Mouse (Mus musculus): ENCODE measurements around the gene Gtpbp1.
"Not testable (repeated sequence)": the region's sequence is repeated elsewhere in the genome, so short reads cannot be mapped to it uniquely, and the experiment has no call there.

Gene Gtpbp1

DNA sequence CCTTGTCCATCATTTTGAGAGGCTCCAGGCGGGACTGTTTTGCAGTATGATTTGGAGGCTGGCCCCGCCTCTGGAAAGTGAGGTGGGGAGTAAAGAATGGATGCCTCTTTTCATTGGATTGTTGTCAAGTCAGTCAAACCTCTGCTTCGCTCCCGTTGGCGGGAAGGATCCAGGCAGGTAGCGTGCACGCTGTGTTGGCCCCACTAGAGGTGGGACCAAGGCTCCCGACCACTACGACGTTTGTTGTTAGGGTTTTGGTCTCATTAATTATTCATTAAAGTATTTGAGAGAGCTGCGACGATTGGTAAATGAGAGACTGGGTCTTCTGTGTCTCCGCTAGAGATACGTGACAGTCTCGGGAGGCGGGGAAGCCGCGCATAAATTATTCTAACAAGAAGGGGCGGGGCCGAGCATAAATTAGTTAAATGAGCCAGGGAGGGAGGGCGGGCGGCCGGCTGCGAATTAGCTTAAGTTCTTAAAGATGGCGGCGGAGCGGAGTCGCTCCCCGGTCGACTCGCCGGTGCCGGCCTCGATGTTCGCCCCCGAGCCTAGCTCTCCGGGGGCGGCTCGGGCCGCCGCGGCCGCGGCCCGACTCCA, at the start of gene Gtpbp1:
Gene Gtpbp1, plus strand, starts transcription at position 420 of the 597 bp plus-strand sequence.
- peak; percentile 89 to 96 for DNase-seq (ENCODE audit: low spot score in 2 of 2)

DNA sequence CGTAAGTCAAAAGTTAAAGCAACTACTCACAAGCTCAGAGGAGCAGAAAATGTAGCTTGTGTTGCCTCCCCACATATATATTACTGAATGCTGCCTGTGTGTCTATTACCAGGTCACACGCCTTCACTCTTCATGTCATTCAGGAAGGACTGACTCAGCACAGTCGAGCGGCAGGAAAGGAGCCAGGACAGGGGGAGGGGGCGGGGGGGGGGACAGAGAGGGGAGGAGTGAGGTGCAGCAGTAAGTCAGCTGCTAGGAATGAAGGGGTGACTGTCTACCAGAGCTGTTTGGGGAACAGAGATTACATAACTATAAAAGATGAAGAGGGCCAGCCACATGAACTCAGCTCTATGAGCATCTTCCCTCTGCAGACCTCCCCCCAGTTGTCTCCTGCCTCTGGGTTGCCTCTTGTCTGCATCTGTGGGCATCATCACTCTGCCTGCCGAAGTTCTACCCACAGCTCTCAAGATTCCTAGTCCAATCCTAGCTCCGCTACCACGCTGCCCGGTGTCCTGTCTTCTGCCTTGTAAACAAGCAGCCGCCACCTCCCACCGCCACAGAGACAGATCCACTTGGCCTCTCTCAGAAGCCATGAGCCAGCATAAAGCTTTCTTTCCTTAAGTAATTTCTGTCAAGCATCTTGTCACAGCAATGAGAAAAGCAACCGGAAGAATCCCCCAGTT, 49.4 kb upstream of the Gtpbp1 start:
- DNase-seq (ENCODE audit: low spot score in 2 of 2): no peak

DNA sequence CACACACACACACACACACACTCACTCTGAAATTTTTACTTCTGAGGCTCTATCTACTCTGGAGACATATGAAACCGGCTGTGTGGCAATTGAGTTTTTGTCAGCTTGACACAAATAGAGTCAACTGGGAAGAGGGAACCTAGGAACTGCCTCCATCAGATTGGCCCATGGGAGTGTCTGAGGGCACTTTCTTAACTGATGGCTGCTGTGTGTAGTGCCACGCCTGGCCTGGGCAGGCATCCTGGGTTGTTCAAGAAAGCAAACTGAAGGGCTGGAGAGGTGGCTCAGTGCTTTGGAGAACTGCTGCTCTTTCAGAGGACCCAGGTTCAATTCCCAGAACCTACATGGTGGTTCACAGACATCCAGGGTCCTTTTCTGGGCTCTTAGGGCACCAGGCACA, 45.2 kb upstream of the Gtpbp1 start:
- no peak for DNase-seq (ENCODE audit: low spot score in 2 of 2)

DNA sequence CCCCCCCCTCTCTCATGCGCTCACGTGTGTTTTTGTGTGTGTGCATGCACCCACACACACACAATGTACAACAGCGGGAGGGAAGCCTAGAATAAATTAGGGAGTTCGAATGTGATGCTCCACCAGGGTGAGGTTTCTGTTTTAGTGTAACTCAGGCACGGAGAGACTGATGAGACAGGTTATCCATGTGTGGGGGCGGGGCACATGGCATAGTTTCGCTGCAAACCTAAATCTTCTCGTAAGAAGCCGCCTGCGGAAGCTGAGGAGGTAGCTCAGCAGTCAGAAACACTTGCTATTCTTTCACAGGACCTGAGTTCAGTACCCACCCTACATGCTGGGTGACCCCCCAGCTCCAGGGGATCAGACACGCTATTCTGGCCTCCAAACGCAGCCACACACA, 42.5 kb upstream of the Gtpbp1 start:
- no peak for DNase-seq (ENCODE audit: low spot score in 2 of 2)

DNA sequence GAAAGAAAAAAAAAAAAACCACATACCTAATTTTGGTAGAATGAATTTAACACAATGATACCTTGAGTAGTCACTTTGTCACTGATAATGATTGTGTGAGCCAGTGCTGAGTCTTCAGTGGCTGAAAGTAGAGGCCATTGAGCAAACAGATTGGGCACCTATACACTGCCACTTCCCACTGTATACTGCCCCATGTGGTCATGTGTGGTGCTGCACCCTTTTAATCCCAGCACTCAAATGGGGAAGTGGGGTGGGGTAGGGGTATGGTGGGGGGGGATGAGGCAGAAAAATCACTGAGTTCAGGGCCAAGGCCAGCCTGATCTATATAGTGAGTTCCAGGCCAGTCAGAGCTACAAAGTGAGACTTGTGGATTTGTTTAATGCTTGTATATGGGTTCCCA, 40.1 kb upstream of the Gtpbp1 start:
- DNase-seq (ENCODE audit: low spot score in 2 of 2): no peak

DNA sequence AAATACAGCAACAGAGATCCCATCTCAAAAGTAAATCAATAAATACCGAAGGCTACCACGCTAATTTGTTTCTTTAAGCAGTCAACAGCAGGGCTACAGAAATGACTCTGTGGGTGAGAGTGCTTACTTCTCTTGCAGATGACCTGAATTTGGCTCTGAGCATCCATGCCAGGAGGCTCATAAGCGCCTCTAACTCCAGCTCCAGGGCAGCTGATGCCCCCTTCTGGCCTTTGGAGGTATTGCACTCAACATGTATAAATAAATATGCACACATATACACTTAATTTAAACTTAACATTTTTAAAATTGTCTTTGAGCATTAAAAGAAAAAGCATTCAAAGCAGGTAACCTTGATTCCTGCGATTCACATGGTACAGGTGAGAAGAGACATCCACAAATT, 39.2 kb upstream of the Gtpbp1 start:
- no peak for DNase-seq (ENCODE audit: low spot score in 2 of 2)

DNA sequence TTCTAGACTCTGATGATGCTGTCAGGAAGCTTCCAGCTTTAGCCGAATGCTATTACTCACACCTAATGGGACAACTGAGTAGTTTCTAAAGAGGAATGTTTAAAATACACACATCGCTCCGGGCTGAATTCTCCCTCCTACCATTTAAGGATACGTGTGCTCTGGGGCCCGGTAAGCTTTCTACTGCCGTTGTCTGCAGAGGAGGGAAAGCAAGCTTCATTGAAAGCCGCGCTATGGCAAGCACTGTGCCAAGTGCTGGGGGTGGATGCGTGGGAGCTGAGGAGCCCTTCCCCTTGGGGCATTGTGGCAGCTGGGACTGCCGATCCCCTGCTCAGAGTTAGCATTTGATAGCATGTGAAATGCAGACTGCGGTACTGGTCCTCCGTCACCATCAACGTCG, 34.2 kb upstream of the Gtpbp1 start:
- no peak for DNase-seq (ENCODE audit: low spot score in 2 of 2)

DNA sequence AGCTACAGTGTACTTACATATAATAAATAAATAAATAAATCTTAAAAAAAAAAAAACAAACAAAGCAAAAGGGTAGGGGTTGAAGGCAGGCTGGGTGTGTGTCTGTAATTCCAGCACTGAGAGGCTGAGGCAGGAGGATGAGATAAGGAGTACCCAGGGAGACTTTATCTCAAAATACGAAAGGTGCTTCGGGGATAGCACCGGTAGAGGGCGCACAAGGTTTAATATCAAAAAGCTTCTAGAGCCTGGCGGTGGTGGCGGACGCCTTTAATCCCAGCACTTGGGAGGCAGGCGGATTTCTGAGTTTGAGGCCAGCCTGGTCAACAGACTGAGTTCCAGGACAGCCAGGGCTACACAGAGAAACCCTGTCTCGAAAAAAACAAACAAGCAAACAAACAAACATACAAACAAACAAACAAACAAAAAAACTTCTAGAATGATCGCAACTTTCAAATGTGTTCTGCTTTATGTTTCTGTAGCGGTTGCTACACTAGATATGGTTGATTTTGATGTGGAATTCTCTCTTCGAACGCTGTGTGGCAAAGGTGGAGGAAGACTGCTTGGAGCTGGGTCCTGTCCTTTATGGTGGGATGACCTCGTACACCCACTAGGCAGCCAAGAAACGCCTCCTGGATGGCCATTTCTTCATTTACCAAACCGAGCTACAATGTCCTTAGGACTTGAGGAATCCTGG, 32.7 kb upstream of the Gtpbp1 start:
- peak; percentile 64 to 73 for DNase-seq (ENCODE audit: low spot score in 2 of 2)

DNA sequence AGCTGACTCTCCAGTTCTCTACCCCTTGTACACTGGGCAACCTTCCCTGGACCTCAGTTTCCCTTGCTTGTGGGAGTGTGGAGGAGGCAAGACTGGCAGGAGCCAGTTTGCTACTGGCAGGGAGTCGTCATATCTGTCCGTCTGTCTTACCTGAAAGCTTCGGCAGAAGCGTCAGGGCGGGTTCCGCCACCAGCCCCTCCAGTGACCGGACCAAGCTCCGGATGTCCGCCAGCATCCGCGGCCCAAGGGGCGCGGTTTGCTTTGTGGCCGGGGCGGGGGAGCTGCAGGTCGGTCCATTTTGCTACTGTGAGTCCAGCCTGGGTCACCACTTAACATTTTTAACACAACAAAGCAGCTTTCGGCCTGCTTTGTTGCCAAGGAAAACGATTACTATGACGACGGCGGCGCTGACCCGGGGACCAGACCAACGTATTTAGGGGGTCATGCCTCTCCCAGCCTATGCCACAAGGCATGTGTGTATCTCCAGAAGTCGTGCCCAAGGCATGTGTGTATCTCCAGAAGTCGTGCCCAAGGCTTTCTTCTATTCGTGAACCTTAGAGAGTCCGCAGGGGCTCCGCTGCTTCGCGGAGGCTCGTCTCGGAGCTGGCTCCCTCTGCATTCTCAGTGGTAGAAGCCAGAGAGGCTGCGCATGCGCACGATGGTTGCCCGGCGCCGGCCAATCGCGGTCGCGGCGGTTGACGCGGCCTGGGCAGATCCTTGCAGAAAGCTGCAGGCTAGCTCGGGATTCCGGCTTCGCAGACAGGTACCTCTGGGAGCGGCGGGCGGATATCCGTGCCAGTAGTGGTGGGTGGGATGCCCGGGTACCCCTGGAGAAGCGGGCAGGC, 31.9 kb upstream of the Gtpbp1 start, which contains the start of the genes Fam227a and Cby1:
Gene Fam227a, minus strand, starts transcription at position 426 of the 845 bp plus-strand sequence.
Gene Cby1, plus strand, starts transcription at position 669 of the 845 bp plus-strand sequence.
- peak; percentile 91 to 92 for DNase-seq (ENCODE audit: low spot score in 2 of 2)

DNA sequence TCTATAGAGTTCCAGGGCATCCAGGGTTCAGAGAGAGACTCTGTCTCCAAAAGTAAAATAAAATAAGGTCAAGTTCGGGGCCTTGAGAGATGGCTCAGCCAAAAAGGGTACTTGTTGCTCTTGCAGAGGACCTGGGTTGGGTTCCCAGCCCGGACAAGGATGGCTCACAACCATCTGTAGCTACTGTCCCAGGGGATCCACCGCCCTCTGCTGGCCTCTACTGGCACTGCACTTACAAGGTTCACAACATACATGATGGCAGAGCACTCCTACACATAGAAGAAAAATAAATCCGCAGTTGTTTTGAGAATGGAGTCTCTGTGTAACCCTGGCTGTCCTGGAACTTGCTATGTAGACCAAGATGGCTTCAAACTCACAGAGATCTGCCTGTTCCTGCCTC, 28.8 kb upstream of the Gtpbp1 start:
- DNase-seq (ENCODE audit: low spot score in 2 of 2): no peak

DNA sequence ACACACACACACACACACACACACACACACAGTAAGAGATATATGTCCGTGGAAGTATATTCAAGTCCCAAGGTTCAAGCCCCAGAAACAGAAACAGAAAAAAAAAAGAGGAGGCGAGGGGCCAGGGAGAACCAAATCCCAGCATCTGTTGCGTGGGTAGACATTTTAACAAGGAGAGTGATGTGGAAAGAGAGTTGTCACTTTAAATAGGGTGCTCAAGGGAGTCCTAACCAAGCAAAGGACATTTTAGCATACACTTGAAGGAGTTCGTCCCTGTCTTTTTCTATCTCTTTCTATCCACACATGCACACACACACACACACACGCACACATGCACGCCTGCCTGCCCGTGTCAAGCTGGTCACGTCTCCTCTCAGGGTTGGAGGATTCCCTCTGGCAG, 26.0 kb upstream of the Gtpbp1 start:
- no peak for DNase-seq (ENCODE audit: low spot score in 2 of 2)

DNA sequence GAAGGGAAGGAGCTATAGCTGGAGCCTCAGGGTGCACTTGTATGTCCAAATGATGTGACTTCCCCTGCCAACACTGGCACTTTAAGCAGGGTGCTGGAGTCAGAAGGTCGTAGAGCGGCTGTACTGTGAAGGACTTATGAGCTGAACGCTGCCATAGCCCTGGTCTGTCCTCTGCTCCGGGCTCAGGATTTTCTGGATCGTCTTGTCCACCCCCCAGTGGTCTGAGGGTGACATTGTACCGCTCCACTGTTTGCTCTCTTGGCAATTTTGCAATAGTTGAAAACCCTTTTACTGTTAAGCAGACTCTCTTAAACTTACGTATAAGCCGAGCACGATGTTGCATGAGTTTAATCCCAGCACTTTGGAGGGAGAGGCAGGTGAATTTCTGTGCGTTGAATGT, 21.4 kb upstream of the Gtpbp1 start:
- no peak for DNase-seq (ENCODE audit: low spot score in 2 of 2)

DNA sequence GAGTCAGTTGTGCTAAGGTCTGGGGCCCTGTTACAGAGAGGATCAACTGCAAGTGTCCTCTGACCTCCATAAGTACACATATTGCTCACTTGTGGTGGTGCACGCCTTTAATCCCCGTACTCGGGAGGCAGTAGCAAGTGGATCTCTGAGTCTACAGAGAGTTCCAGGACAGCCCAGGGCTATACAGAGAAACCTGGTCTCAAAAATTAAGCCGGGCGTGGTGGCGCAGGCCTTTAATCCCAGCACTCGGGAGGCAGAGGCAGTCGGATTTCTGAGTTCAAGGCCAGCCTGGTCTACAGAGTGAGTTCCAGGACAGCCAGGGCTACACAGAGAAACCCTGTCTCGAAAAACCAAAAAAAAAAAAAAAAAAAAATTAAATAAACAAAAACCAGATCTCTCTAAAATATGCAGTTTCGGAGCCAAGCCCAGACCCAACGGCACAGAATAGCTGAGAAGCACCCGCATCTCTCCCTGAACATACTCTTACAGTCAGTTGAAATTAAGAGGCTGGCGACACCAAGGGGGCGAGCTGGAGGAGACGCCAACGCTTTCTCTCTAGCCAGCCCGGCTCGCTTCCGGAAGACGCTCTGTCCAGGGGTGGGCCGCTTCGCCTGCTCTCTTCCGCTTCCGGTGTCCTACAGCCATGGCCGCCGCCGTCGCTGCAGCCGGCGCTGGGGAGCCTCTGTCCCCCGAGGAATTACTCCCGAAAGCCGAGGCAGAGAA, 20.2 kb upstream of the Gtpbp1 start, which contains the start of gene Tomm22:
Gene Tomm22, plus strand, starts transcription at position 613 of the 723 bp plus-strand sequence.
- peak; percentile 68 to 82 for DNase-seq (ENCODE audit: low spot score in 2 of 2)

DNA sequence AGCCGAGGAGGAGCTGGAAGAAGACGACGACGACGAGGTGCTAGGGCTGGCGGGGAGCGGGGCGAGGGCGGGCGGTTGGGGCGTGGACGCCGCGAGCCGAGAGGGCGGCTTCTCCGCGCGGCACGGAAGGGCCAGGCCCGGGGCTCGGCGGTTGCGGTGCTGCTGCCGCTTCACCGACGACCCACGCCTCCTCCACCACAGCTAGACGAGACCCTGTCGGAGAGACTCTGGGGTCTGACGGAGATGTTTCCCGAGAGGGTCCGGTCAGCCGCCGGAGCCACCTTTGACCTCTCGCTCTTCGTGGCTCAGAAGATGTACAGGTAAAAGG, 19.7 kb upstream of the Gtpbp1 start:
- DNase-seq (ENCODE audit: low spot score in 2 of 2): no peak

DNA sequence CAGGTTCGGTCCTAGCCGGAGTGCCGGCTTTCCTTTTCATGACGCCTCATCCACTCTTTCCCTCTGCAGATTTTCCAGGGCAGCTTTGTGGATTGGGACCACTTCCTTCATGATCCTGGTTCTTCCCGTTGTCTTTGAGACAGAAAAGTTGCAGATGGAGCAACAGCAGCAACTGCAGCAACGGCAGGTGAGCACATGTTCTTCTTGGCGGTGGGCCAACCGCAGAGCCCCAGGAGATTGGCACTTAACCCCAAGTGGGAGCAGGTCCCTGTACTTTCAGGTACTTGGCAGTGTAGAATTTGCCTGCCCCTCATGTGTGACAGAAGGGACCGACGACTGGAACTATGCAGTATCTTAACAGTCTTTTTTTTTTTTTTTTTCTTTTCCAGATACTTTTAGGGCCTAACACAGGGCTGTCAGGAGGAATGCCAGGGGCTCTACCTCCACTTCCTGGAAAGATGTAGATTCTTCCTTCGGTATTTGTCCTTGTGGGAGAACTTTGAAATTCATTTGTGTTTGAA, 18.8 kb upstream of the Gtpbp1 start:
- not testable (repeated sequence) for DNase-seq (ENCODE audit: low spot score in 2 of 2)

DNA sequence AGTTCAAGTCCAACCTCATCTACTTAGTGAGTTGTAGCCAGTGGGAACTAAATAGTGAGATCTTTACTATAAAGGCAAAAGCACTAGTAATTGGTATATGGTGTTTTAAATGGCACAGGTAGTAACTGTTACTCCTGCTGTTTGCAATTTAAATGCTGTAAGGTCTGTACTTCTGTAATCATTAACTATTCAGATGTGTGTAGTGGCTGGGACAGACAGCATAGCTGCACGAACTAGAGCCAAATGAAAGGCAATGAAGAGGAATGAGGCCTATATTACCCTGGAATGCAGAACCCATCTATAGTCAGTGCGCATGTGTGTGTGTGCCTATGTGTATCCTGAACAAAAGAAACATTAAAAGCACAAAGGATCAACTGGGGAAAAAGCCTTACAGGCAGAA, 12.7 kb upstream of the Gtpbp1 start:
- no peak for DNase-seq (ENCODE audit: low spot score in 2 of 2)

DNA sequence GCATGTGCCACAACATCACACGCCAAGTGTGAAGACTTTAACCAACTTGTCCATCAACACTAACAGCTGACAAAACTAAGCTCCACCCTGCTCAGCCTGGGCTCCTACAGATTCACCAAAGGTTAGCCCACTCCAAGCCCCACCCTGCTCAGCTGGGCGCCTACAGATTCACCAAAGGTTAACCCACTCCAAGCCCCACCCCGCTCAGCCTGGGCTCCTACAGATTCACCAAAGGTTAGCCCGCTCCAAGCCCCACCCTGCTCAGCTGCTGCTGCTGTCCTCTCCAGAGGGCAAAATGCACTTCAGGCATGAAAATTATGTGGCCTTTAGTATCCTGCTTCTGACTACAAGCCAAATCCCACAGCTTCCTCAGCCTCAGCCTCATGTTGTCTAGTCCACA, 8.7 kb upstream of the Gtpbp1 start:
- DNase-seq (ENCODE audit: low spot score in 2 of 2): no peak

DNA sequence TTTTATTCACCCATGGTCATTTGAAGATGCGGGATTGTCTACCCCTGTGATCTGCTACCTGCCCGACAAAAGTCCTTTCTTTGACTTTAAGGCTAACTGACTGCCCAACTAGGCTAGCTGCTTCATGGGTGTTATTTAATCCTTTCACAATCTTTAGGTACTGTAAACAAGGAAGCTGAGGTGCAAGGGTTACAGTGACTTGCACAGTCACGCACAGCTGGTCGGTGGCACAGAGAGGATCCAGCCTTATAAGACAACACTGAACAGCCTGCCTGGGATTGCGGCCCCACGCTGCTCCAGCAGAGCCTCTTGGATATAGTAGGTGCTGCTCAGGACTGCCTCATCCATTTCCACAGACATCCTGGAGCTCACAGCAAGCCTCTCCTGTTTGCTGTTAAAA, 7.5 kb upstream of the Gtpbp1 start:
- no peak for DNase-seq (ENCODE audit: low spot score in 2 of 2)

DNA sequence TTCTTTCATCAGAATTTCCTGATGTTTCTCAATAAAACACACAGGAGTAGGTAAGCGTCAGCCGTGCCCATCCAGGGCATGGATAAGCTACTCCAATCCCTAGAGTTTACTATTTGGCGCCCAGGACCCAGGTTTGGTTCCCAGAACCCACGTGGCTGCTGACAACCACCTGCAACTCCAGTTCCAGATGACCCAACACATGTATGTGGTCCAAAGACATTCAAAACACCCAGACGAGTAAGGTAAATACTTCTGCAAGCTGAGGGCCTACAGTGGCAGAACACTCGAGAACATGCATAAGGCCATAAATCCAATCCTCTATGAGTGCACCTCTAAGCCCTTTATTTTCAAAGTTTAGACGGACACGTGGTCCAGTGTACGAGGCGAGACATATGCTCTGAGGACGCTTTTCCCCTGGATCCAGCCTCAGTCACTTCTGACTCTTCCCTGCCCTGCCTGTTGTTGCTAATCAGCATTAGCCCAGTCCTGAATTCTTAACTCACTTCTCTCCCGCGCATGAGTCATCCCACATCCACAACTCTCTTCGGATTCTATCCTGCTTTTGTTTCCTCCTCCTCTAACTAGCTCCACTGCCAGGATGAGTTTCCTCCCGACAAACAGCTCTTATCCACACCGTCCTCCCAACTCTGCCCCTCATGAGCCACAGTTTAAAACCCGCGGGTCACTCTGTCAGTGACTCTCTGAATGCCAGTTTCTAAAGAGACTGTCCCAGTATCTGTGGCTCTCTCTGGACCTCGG, 6.8 kb upstream of the Gtpbp1 start:
- DNase-seq (ENCODE audit: low spot score in 2 of 2): peak in 1 of 2 experiments; percentile 25

DNA sequence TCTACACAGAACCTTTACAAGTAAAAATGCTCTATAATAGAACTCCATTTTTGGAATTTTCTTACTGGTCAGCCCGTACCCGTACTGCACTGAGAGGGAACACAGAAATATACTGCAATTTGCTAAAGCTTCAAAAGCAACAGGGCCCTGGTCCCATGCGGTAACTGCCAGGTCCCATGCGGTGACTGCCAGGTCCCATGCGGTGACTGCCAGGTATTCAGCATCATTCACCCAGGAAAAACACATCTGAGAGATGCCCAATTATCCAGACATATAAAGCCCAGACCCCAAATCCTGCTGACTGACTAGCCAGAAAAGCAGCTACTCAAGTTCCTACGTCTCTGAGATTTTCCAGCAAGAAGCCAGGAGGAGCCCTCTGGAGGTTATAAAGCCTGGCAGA, 6.0 kb upstream of the Gtpbp1 start:
- DNase-seq (ENCODE audit: low spot score in 2 of 2): no peak
